Mouse (Mus musculus): ENCODE measurements at regions not wholly inside any gene's neighbourhood (a gene's known extent, or its start where the extent isn't known, plus 50 kb on each side); places are given as distances from the start of the nearest gene placed in this dataset.

GRCm38 (mm10) chr4:131303936-131304335, 359.8 kb downstream of the Matn1 start:
- H3K4me2 ChIP-seq (ENCODE audit: low read depth, low read length, severe bottlenecking), result no peak overlapping the region
- H3K27me3 ChIP-seq (ENCODE audit: control insufficient read depth, insufficient read depth, low read length), result no peaks in the 10 kb centered on the region
- H3K9me3 ChIP-seq (ENCODE audit: control insufficient read depth, low read length), result no peaks in the 10 kb centered on the region
- no peaks in the 10 kb centered on the region for H3K4me1 ChIP-seq (replicated peaks; ENCODE audit: control insufficient read depth, insufficient read depth, low read length)
- no peak overlapping the region for H3K9ac ChIP-seq (ENCODE audit: low read length)
- WGBS, result 76% methylated on average over 3 of the region's 3 CpGs
- DNase-seq (ENCODE audit: low spot score), result no peak
- no peak overlapping the region for H3K27ac ChIP-seq (ENCODE audit: low read depth, low read length)
- H3K4me3 ChIP-seq (ENCODE audit: low read depth, low read length), result no peak overlapping the region
- no peaks in the 10 kb centered on the region for H3K36me3 ChIP-seq (ENCODE audit: control insufficient read depth, insufficient read depth, low read length)
- no peak for ATAC-seq (replicated peaks; ENCODE audit: low FRiP score)

- DNase-seq (ENCODE audit: low spot score), result no peak
- H3K27ac ChIP-seq (ENCODE audit: low read depth, low read length), result no peak overlapping the region
- ATAC-seq (replicated peaks; ENCODE audit: low FRiP score), result no peak
- no peaks in the 10 kb centered on the region for H3K36me3 ChIP-seq (ENCODE audit: control insufficient read depth, insufficient read depth, low read length)
- no peak overlapping the region for H3K9ac ChIP-seq (ENCODE audit: low read length)
- H3K9me3 ChIP-seq (ENCODE audit: control insufficient read depth, low read length), result no peaks in the 10 kb centered on the region
- 83% methylated on average over 12 of the region's 12 CpGs for WGBS
- no peak overlapping the region for H3K4me2 ChIP-seq (ENCODE audit: low read depth, low read length, severe bottlenecking)
- H3K4me3 ChIP-seq (ENCODE audit: low read depth, low read length), result no peak overlapping the region
- no peaks in the 10 kb centered on the region for H3K4me1 ChIP-seq (replicated peaks; ENCODE audit: control insufficient read depth, insufficient read depth, low read length)
- no peaks in the 10 kb centered on the region for H3K27me3 ChIP-seq (ENCODE audit: control insufficient read depth, insufficient read depth, low read length)
Observed at GRCm38 (mm10) chr4:131304361-131304777, 360.2 kb downstream of the Matn1 start.

- 77% methylated on average over 3 of the region's 3 CpGs for WGBS
- H3K4me2 ChIP-seq (ENCODE audit: low read depth, low read length, severe bottlenecking), result no peak overlapping the region
- no peaks in the 10 kb centered on the region for H3K4me1 ChIP-seq (replicated peaks; ENCODE audit: control insufficient read depth, insufficient read depth, low read length)
- H3K4me3 ChIP-seq (ENCODE audit: low read depth, low read length), result no peak overlapping the region
- no peaks in the 10 kb centered on the region for H3K36me3 ChIP-seq (ENCODE audit: control insufficient read depth, insufficient read depth, low read length)
- H3K9me3 ChIP-seq (ENCODE audit: control insufficient read depth, low read length), result no peaks in the 10 kb centered on the region
- H3K27me3 ChIP-seq (ENCODE audit: control insufficient read depth, insufficient read depth, low read length), result no peaks in the 10 kb centered on the region
- ATAC-seq (replicated peaks; ENCODE audit: low FRiP score), result no peak
- H3K9ac ChIP-seq (ENCODE audit: low read length), result no peak overlapping the region
- no peak for DNase-seq (ENCODE audit: low spot score)
- no peak overlapping the region for H3K27ac ChIP-seq (ENCODE audit: low read depth, low read length)
Observed at GRCm38 (mm10) chr4:131314231-131314630, 370.0 kb downstream of the Matn1 start.

GRCm38 (mm10) chr4:131316041-131316440, 371.9 kb downstream of the Matn1 start:
- Histone ChIP-seq H3K27ac (ENCODE audit: low read depth, low read length) (no peak overlapping the region), H3K9ac (ENCODE audit: low read length) (no peak overlapping the region), H3K9me3 (ENCODE audit: control insufficient read depth, low read length) (no peaks in the 10 kb centered on the region), H3K4me3 (ENCODE audit: low read depth, low read length) (no peak overlapping the region), H3K4me2 (ENCODE audit: low read depth, low read length, severe bottlenecking) (no peak overlapping the region), H3K36me3 (ENCODE audit: control insufficient read depth, insufficient read depth, low read length) (no peaks in the 10 kb centered on the region), H3K4me1 (replicated peaks; ENCODE audit: control insufficient read depth, insufficient read depth, low read length) (no peaks in the 10 kb centered on the region), H3K27me3 (ENCODE audit: control insufficient read depth, insufficient read depth, low read length) (no peaks in the 10 kb centered on the region)
- ATAC-seq (replicated peaks; ENCODE audit: low FRiP score), result no peak
- 81% methylated on average over 3 of the region's 3 CpGs for WGBS
- no peak for DNase-seq (ENCODE audit: low spot score)

- ATAC-seq (replicated peaks; ENCODE audit: low FRiP score) (no peak), DNase-seq (ENCODE audit: low spot score) (no peak)
- no peak overlapping the region for H3K27ac ChIP-seq (ENCODE audit: low read depth, low read length)
- H3K4me3 ChIP-seq (ENCODE audit: low read depth, low read length), result no peak overlapping the region
- H3K9ac ChIP-seq (ENCODE audit: low read length), result no peak overlapping the region
- no peaks in the 10 kb centered on the region for H3K9me3 ChIP-seq (ENCODE audit: control insufficient read depth, low read length)
- WGBS, result 80% methylated on average over 5 of the region's 5 CpGs
- no peaks in the 10 kb centered on the region for H3K27me3 ChIP-seq (ENCODE audit: control insufficient read depth, insufficient read depth, low read length)
- H3K4me1 ChIP-seq (replicated peaks; ENCODE audit: control insufficient read depth, insufficient read depth, low read length), result no peaks in the 10 kb centered on the region
- no peak overlapping the region for H3K4me2 ChIP-seq (ENCODE audit: low read depth, low read length, severe bottlenecking)
- H3K36me3 ChIP-seq (ENCODE audit: control insufficient read depth, insufficient read depth, low read length), result no peaks in the 10 kb centered on the region
Observed at GRCm38 (mm10) chr4:131322323-131322722, 378.1 kb downstream of the Matn1 start.

GRCm38 (mm10) chr4:131324486-131324885, 380.3 kb downstream of the Matn1 start:
- no peak overlapping the region for H3K4me3 ChIP-seq (ENCODE audit: low read depth, low read length)
- H3K4me1 ChIP-seq (replicated peaks; ENCODE audit: control insufficient read depth, insufficient read depth, low read length), result no peaks in the 10 kb centered on the region
- no peak overlapping the region for H3K9ac ChIP-seq (ENCODE audit: low read length)
- DNase-seq (ENCODE audit: low spot score), result no peak
- H3K27ac ChIP-seq (ENCODE audit: low read depth, low read length), result no peak overlapping the region
- H3K36me3 ChIP-seq (ENCODE audit: control insufficient read depth, insufficient read depth, low read length), result no peaks in the 10 kb centered on the region
- no peaks in the 10 kb centered on the region for H3K9me3 ChIP-seq (ENCODE audit: control insufficient read depth, low read length)
- H3K27me3 ChIP-seq (ENCODE audit: control insufficient read depth, insufficient read depth, low read length), result no peaks in the 10 kb centered on the region
- H3K4me2 ChIP-seq (ENCODE audit: low read depth, low read length, severe bottlenecking), result no peak overlapping the region
- 84% methylated on average over 3 of the region's 3 CpGs for WGBS
- no peak for ATAC-seq (replicated peaks; ENCODE audit: low FRiP score)

- Histone ChIP-seq H3K4me1 (replicated peaks; ENCODE audit: control insufficient read depth, insufficient read depth, low read length) (no peaks in the 10 kb centered on the region), H3K9ac (ENCODE audit: low read length) (no peak overlapping the region), H3K4me2 (ENCODE audit: low read depth, low read length, severe bottlenecking) (no peak overlapping the region), H3K27ac (ENCODE audit: low read depth, low read length) (no peak overlapping the region), H3K27me3 (ENCODE audit: control insufficient read depth, insufficient read depth, low read length) (no peaks in the 10 kb centered on the region), H3K4me3 (ENCODE audit: low read depth, low read length) (no peak overlapping the region), H3K36me3 (ENCODE audit: control insufficient read depth, insufficient read depth, low read length) (no peaks in the 10 kb centered on the region), H3K9me3 (ENCODE audit: control insufficient read depth, low read length) (no peaks in the 10 kb centered on the region)
- no peak for ATAC-seq (replicated peaks; ENCODE audit: low FRiP score)
- WGBS, result 91% methylated on average over 11 of the region's 11 CpGs
- DNase-seq (ENCODE audit: low spot score), result no peak
Observed at GRCm38 (mm10) chr4:131325200-131325599, 381.0 kb downstream of the Matn1 start.

- 90% methylated on average over 3 of the region's 3 CpGs for WGBS
- H3K4me3 ChIP-seq (ENCODE audit: low read depth, low read length), result no peak overlapping the region
- no peak overlapping the region for H3K27ac ChIP-seq (ENCODE audit: low read depth, low read length)
- DNase-seq (ENCODE audit: low spot score), result no peak
- H3K36me3 ChIP-seq (ENCODE audit: control insufficient read depth, insufficient read depth, low read length), result no peaks in the 10 kb centered on the region
- H3K9me3 ChIP-seq (ENCODE audit: control insufficient read depth, low read length), result no peaks in the 10 kb centered on the region
- H3K4me1 ChIP-seq (replicated peaks; ENCODE audit: control insufficient read depth, insufficient read depth, low read length), result no peaks in the 10 kb centered on the region
- H3K4me2 ChIP-seq (ENCODE audit: low read depth, low read length, severe bottlenecking), result no peak overlapping the region
- no peak overlapping the region for H3K9ac ChIP-seq (ENCODE audit: low read length)
- no peaks in the 10 kb centered on the region for H3K27me3 ChIP-seq (ENCODE audit: control insufficient read depth, insufficient read depth, low read length)
- no peak for ATAC-seq (replicated peaks; ENCODE audit: low FRiP score)
Observed at GRCm38 (mm10) chr4:131325609-131326008, 381.4 kb downstream of the Matn1 start.

- Histone ChIP-seq H3K4me2 (ENCODE audit: low read depth, low read length, severe bottlenecking) (no peak overlapping the region), H3K36me3 (ENCODE audit: control insufficient read depth, insufficient read depth, low read length) (no peaks in the 10 kb centered on the region), H3K27ac (ENCODE audit: low read depth, low read length) (no peak overlapping the region), H3K27me3 (ENCODE audit: control insufficient read depth, insufficient read depth, low read length) (no peaks in the 10 kb centered on the region), H3K4me1 (replicated peaks; ENCODE audit: control insufficient read depth, insufficient read depth, low read length) (no peaks in the 10 kb centered on the region), H3K9ac (ENCODE audit: low read length) (no peak overlapping the region), H3K4me3 (ENCODE audit: low read depth, low read length) (no peak overlapping the region), H3K9me3 (ENCODE audit: control insufficient read depth, low read length) (no peaks in the 10 kb centered on the region)
- DNase-seq (ENCODE audit: low spot score) (no peak), ATAC-seq (replicated peaks; ENCODE audit: low FRiP score) (no peak)
- WGBS, result 65% methylated on average over 5 of the region's 5 CpGs
Observed at GRCm38 (mm10) chr4:131329398-131329797, 385.2 kb downstream of the Matn1 start.

Data from forebrain, embryonic 11.5 days (tissue).